Mouse (Mus musculus): ENCODE data around the gene Pnpla1.
"Not testable (repeated sequence)": the region's sequence is repeated elsewhere in the genome, so short reads cannot be mapped to it uniquely, and the experiment has no call there.

The Pnpla1 gene

DNA sequence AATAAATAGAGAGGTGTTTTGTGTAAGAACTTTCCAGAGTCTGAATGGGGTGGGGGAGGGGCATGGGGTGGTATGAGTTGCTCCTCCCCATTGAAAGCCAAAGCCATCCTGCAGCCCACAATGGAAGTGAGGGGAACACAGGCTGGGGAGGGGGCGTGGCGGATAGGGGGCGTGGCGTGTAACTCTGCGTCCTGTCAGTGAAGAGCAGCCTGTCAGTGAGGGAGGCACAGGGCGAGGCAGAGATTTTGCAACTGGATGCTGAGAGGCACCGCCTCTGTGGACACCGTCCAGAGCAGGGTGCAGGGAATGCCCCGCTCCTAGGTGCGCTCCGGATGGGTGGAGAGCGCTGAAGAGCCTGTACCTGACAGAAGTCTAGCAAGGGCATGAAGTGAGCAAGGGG is at the start of gene Pnpla1:
Gene Pnpla1 (plus strand): TSS at position 207 of the 400 bp plus-strand sequence.
- no peak for DNase-seq (ENCODE audit: low spot score)

DNA sequence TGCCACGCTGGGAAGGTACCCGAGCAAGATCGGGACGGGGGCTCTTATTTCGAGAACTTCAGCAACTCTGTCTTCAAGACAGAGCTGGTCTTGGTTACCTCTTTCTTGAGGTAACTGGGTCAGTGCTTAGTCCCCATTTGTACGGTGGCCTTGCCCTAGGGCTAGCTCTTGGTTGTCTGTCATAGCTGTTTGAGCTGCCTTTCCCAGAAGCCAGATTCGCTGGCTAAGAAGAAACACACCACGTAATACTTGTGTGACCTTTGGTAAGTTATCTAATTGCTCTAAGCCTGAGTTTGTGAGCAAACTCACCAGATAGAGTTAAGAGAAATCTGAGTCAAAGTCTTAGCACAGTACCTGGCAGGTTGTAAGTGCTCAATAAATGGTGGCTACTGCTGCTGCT is 49.5 kb upstream of the Pnpla1 start:
- no peak for DNase-seq (ENCODE audit: low spot score)

DNA sequence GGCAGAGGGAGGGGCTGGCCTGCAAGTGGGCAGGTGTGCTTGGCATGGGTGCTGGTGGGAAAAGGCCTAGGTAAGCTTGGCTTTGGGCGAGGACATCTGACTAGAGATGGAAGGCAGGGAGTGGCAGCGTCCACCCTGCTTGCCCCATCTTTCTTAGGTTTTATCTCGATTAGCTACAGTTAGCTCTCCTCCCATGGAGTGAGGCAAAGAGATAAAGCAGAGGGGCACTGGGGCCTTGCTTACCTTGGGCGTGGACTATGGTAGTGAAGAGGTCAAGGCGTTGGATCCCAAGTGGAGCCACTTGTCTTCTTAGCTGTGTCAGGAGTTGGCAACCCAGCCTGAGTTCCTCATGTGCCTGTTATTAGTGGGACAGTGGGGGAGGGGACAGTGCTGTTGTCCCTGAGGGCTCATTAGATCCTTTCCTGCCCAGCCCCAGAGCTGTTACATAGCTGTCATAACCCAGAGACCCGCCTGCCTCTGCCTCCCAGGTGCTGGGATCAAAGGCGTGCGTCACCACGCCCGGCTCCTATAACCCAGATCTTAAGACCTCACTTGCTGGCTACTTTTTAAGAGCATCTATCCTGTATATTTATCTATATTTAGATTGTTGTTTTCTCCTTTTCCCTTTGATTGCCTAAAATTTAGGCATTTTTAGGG is 48.9 kb upstream of the Pnpla1 start:
- DNase-seq (ENCODE audit: low spot score), result no peak

DNA sequence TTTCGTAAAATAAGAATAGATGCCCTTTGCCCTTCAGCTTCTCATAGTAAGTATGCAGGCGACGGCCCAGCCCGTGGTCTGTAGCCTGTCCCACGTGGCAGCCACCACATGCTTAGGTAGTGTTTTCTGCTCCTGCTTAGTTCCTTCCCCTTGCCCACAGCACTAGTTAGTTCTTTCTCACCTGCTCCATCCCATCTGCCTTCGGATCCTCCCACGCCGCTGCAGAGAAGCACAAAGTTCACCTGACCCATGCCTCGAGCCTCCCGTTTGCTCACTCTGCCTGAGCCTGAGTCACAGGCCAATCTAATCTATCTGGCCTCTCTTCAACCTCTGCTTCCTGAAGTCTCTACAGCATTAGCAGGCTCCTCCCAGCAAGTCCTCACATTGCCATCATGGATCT is 45.9 kb upstream of the Pnpla1 start:
- DNase-seq (ENCODE audit: low spot score), result no peak

DNA sequence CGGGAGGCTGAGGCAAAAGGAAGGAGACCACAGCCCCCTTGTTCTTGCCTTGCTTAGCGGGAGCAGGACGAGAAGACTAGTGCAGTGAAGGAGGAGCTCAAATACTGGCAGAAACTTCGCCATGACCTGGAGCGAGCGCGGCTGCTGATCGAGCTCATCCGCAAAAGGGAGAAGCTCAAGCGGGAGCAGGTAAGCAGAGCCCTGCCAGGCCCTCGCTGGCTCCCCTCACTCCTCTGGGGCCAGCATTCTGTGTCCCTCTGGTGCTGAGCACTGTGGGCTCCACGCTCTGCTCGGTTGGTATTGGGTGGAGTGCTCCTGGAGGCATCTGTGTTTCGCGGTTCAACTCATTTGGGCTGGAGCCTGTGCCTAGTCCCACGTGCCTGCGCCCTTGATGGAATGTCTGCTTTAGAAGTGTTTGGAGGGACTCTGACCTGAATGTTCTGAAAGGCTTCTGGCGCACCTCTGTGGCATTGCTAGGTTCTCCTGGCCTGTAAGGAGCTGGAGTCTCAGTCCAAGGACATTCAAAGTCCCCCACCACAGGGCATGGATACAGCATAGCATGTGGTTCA is 43.6 kb upstream of the Pnpla1 start:
- DNase-seq (ENCODE audit: low spot score), result no peak

DNA sequence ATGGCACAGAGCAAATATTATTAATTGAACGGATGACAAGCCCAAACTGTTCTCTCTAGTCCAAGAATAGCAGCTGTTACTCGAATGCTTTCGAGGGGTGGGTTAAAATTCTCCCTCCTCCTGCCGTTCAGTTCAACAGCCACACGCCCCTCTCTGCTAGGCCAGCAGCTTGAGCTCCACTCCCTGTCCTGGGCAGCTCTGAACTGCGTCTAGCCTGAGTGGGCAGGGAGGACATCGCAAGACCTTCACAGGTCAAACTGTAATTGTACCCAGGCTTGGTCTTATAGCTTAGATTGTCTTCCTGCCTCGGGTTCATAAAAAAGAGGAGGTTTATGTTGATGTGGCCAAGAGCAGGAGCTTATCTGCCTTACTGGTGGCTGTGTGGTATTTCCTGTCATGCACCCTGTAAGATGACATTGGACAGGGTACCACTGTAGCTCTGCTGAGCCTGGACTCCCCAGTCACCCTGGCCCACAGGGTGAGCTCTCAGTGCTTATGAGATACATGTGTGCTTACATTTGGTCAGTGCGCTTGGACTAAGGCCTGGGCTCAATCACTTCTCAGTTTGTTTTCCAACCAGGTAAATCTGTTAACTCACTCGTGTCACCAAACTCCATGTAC is 42.7 kb upstream of the Pnpla1 start:
- DNase-seq (ENCODE audit: low spot score), result no peak

DNA sequence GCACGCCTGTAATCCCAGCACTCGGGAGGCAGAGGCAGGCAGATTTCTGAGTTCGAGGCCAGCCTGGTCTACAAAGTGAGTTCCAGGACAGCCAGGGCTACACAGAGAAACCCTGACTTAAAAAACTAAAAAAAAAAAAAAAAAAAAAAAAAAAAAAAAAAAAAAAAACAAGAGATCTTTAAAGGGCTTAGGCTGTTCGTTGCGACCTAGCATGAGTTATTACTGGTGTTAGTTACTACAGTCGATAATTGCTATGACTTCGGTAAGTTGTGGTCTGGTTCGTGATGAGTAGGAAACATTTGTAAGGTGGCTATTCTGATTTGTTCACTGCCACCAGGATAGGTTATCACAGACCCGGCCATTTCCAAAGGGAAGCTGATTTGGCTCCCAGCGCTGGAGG is 41.9 kb upstream of the Pnpla1 start:
- not testable (repeated sequence) for DNase-seq (ENCODE audit: low spot score)

DNA sequence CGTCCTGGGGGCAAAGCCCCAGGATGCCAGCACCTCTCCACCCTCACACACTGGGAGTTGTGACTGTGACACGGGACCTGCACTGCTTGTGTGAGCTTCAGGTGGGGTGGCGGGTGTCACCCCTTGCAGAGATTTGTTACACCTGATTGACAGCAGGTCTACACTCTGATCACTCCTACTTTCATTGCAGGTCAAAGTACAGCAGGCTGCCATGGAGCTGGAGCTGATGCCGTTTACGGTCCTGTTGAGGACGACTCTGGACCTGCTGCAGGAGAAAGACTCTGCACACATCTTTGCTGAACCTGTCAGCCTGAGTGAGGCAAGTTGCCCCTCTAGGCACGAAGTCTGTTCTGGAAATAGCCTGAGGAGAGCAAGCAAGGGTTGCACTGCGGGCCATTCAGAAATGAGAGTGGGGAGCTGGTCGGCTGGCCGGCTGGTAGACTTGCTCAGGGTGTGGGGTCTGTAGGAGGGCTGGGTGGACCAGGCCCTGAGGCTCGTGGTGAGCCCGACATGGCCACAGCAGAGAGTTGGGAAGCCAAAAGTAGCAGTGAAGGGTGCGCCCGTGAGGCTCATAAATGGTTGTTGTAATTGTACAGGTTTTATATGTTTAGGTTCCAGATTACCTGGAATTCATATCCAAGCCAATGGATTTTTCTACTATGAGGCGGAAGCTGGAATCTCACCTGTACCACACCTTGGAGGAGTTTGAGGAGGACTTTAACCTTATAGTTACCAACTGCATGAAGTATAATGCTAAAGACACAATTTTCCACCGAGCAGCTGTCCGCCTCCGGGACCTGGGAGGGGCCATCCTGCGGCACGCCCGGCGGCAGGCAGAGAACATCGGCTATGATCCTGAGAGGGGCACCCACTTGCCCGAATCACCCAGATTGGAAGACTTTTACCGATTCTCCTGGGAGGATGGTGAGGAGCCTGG is 41.1 kb upstream of the Pnpla1 start:
- no peak for DNase-seq (ENCODE audit: low spot score)

DNA sequence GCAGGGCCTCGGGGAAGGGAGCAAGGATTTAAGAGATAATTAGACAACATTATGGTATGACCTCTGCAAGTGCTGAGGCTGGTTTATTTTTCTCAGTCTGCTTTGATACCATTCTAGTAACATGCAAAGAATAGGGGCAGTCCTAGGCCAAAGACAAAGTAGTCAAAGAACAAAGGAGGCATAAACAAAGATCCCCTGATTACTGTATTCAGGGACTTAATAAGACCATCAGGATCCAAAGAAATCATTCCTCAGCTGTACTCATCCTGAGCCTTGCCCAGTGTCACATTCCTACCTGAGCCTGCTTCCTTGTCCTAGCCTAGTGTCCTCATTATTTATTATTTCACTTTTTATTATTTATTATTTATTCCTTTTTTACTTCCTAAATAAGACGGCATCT is 38.0 kb upstream of the Pnpla1 start:
- no peak for DNase-seq (ENCODE audit: low spot score)

DNA sequence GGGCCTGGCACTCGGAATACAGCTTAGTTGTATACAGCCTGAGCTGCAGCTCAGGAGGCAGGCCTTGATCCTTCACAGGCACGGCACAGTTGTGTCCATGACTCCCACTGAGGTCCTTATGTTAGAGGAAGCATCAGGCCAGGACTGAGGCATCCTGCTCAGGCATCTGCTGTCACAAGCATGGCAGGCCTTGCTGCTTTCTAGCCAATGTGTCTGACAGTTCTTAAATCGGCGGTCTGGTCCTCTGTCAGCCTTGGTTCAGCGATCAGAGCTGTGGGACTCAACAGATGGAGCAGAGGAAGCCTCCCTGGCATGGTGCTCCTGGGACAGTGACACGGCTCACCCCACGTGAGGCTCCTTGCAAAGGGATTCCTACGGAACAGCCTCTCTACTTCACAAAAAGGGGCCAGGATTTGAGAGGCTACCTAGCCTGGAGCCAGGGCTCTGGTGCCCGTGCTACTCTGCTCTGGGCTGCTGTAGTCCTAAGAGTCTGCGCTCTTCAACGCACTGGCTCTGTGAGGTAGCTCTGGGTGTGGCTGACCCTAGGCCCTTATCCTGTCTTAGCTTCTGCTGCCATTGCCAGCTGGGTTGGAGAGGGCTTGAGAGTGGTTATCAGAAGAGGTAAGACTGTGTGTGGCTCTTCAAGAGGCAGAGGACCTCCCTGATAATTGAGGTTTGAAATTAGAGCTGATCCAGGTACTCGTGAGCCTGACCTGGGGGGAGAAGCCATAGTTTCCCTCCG is 35.0 kb upstream of the Pnpla1 start:
- peak; percentile 34 for DNase-seq (ENCODE audit: low spot score)

DNA sequence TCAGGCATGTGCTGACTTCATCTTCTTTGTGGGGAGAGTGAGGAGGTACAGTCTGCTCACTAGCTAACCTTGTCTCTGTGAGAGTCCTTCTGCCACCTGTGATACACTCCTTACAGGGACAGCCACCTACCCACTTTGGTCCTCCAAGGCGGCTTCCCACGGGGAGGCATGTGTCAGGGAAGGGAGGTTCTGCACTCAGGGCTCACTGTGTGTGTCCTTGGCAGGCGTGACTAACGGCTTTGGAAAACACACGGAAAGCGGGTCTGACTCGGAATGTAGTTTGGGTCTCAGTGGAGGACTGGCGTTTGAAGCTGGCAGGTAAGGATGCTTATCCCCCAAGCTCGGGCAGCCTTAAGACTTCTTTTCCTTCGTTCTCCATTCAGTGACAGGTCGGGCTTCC is 34.5 kb upstream of the Pnpla1 start:
- DNase-seq (ENCODE audit: low spot score), result no peak

DNA sequence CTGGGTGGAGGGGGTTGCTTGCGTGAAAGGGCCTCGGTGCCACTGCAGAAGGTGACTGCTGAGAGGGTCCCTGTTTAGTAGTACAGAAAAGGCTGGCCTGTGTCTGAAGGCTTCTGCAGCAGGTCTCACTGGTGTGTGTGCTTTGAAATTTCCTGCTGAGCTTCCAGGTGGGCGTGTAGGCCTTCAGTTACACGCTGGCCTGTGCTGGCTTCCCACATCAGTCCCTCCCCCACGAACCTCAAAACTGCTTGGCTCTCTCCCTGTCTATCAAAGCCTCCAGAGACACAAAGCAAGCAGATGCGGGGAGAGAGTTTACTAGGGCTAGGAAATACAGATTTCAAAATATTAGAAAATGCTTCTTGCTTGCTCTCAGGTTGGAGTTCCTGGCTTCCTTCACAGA is 33.3 kb upstream of the Pnpla1 start:
- peak; percentile 23 for DNase-seq (ENCODE audit: low spot score)

DNA sequence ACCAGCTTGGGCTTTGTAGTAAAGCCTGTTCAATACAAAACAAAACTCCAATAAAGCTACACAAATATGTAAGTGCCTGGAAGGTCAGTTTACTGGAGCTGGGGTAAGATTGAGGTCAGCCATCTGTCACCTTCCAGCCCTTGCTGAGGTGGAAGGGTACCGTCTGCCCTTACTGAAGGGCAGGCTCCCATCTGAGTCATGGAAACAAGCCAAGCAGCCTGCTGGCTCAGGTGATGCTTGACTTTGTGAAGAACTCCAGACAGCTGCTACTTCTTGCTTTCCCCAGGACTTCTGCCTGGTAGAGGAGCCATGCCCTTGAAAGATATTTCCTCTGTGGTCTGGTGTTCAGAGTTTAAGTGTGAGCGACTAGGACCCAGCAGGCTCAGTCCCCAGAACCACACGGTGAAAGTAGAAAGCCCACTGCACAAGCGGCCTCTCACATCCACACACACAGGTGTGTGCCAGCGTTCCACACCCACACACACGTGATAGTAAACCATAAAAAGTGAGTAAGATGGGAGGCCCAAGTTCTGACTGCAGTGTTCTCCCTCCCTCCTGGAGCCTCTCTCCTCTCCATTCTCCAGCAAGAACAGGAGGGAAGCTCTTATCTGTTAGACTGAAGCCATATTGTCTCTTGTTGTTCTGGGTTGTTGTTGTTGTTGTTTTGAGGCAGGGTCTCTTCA is 32.7 kb upstream of the Pnpla1 start:
- no peak for DNase-seq (ENCODE audit: low spot score)

DNA sequence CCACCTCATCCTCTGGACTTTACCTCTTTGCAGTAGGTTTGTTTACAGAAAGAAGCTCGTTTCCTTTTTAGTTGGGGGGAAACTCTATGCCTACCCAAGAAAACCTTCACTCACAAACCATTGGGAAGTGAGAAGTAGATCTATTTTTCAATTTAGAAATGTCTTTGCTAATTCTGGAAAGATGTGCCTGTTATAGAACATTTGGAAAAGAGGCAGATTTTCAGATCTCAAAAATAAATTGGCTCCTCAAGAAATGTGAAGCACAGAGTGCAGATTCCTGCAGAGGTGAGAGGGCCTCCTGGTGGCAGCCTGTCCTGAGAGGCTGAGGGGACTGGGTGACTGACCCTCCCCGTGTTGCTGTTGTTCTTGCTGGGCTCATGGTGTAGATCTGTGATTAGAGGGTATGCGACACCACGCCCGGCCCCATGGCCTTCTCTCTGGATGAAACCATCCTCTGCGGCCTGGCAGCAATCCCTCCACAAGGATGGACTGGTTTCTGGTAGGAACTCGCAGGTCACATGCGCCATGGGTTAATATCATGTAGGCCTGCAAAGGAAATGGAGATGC is 30.5 kb upstream of the Pnpla1 start:
- no peak for DNase-seq (ENCODE audit: low spot score)

DNA sequence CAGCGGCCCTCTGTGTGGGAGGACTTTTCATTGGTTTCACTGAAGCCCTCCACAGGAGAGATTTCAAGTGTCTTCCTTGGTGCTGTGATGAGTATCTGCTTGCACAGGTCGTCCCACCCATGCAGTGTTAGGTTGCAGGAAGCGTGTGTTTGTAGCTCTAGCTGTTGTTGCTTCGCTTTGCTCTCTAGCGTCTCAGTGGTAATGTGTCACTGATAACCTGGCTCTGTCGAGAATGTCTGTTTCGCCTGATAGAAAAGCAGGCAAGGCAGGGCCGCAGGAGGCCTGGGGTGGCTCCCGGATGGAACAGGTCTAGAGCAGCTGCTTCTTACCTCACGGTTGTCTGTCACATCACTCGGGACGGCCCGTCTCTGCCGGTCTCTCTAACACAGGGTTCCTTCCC is 29.1 kb upstream of the Pnpla1 start:
- DNase-seq (ENCODE audit: low spot score), result no peak

DNA sequence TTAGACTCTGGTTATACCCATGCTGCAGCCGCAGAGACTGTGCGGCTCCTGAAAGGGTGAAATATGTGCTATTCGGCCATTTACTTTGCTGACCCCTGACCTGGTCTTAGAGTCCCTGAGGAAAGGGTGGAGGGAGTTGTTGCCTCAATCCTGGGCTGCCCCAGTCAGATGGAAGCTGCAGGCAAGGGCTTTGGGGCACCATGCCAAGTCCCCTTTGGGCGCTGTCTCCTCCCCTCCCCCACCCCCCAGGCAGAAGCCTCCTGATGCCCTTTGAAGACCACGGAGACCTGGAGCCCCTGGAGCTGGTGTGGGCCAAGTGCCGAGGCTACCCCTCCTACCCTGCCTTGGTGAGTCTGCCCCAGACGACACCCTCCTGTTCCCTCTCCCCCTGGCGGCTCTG is 27.1 kb upstream of the Pnpla1 start:
- no peak for DNase-seq (ENCODE audit: low spot score)

DNA sequence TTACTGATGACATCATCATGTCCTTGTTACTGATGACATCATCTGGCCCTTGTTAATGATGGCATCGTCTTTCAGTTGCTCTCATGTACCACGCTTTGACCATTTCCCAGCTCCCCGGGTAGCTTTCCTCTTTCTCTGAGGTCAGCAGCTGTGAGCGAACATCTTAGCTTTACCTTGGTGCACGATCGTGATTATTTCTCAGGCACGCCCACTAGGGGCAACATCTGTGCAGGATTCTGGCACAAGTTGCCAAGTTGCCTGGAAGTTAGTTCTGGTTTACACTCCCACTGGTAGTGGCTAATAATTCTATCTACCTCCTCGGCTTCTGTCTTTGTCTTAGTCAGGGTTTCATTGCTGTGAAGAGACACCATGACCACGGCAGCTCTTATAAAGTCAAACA is 26.2 kb upstream of the Pnpla1 start:
- no peak for DNase-seq (ENCODE audit: low spot score)

DNA sequence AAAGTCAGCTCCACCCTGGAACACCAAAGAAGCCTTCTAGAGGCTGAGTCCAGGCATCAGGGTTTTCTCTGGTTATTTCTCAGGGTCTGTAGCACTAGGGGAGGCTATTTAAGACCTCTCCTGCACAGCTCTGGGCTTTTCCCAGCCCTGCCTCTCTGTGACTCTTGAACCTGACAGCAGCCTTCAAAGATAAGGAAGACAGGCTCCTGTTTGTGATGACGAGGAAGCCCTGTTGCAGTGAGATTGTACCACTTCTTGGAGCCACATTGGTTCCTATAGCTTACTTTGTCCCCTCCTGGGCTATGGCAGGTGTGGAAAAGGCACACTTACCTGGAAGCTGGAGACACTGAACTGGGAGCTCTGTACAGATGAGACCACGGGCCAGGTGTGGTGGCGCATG is 25.3 kb upstream of the Pnpla1 start:
- DNase-seq (ENCODE audit: low spot score), result no peak

DNA sequence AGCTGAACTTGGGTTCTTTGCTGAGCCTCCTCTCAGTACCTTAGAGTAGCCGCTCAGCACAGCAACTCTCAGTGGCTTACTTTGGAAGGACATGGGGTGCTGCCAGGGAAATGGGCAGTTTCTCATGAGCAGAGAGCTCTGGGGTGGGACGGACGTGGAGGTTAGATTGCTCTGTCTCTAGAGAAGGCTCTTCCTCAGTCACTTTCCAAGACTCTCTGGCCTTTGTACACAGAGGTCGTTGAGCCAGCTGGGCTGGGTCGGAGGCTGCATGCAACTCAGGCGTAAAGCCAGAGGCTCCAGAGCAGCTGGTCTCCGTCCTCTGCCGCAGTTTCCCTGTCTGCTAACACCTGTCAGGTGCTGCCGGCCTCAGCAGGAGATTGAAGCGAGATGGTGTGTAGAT is 23.5 kb upstream of the Pnpla1 start:
- DNase-seq (ENCODE audit: low spot score), result no peak

DNA sequence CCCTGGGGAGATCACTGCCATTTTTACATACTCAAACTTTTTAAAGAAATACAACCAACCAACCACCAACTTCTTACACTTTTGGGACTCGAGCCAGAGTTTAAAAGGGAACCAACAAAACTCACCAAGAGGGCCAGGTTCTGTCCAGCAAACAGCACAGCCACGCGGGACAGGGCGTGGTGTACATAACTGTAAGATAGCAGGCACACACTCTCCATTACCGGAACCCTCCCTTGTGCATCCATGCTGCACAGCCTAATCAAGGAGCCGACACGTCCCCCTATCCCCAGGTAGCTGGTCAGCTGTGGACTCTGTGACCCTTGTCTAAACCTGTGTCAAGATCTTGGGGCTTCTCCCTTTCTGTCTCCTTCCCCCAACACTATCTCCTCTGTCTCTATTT is 20.4 kb upstream of the Pnpla1 start:
- no peak for DNase-seq (ENCODE audit: low spot score)

DNA sequence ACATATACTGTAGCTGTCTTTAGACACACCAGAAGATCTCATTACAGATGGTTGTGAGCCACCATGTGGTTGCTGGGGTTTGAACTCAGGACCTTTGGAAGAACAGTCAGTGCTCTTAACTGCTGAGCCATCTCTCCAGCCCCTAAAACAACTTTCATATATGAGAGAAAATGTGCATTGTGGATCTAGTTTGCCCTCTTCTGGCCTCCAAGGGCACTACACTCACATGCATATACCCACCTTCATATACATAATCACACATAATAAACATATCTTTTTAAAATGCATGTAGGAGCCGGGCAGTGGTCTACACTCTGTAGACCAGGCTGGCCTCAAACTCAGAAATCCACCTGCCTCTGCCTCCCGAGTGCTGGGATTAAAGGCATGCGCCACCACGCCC is 16.3 kb upstream of the Pnpla1 start:
- not testable (repeated sequence) for DNase-seq (ENCODE audit: low spot score)

Measured in layer of hippocampus, adult 11-12 months (tissue).